Mouse (Mus musculus) induced T-regulatory cell, adult 2 months (primary cell): Measurements from ENCODE around the gene Cdc42ep4.
A peak's percentile ranks its signal among the peaks of the same experiment; 100 is the strongest.

ENCODE experiments used
- DNase-seq: peaks from one replicate; pipeline ENCODE4 v3.0.0-alpha.2; 2012; ENCODE audit warnings: low read depth

Gene Cdc42ep4

DNA sequence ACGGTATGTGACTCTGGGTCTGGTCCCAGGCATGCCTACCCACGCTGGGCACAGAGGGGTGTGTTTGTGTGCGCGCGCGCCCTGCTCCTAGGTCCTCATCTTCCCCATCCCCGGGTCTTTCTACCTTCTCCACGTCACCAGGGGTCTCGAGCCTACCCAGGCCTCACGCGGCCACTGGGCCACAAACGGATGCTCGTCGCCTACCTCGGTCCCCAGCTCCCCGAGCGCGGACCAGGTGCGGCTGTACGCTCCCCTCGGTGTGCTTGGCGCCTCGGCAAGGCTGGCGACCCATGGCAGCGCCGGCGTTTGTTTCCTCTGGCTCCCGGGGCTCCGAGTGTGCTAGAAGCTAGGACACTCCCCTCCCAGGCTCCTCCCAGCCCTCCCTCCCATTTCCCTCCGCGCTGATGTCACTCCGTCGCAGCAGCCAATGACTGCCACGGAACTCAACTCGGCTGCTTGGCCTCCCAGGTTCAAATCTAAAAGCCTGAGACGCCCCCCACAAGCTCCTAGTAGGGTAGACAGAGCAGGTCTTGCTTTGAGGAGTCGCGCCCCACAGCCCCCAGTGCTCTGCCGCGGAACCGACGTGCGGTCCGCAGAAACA, at the start of gene Cdc42ep4:
Gene Cdc42ep4, minus strand, starts transcription at position 398 of the 601 bp plus-strand sequence.
- DNase-seq = peak; percentile 95

DNA sequence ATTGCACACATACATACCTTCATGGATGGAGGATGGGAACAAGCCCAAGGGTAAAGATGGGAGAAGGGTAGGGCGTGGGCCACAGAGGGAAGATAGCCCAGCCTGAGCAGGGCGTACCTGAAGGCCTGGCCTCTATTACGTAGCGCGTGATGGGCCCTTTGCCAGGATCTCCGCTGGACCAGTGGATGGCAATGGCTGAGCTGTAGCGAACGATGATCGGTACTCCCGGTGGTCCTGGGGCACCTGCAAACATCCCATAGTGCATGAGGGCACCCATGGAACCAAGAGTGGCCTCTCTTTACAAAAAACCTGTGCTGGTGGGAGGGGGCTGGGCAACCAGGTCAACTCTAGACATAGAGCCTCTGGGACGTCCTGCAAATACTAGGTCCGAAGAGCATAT, 48.3 kb upstream of the Cdc42ep4 start:
- DNase-seq = no peak

DNA sequence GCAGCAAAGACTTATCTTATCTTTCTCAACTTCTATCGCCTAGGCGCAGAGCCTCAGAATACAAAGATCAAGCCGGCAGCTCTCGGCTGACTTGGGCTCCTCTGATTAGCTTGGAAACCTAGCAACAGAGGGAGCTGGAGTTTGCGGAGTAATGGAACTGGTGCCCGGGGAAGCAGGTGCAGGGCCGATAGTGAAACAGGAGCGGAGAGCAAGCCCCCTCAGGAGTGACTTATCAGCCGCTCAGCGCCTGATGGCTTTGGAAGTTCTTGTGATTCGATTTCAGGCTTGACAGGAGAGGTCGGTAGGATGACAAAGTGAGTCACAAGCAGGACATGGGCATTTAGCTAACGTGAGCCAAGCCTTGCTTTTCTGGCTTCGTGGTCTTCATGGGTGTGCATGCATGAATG, 47.4 kb upstream of the Cdc42ep4 start:
- DNase-seq = no peak

DNA sequence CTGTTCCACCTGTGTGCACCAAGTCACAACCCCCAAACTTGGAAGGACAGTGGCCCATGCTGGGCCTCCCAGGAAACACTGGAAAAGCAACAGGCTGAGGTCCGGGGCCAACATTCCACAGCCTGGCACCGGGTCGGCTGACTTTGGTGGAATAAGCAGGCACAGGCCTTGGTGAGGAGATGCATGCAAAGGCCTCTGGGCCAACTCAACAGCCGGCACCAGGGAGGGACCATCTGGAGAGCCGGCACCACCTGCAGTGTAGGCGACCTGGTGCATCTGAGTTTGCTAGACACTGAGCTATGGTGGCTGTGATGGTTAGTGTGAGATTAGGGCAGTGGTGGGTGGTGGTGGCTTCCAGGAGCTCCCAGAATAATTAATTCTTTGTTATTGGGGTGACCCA, 46.3 kb upstream of the Cdc42ep4 start:
- DNase-seq = no peak

DNA sequence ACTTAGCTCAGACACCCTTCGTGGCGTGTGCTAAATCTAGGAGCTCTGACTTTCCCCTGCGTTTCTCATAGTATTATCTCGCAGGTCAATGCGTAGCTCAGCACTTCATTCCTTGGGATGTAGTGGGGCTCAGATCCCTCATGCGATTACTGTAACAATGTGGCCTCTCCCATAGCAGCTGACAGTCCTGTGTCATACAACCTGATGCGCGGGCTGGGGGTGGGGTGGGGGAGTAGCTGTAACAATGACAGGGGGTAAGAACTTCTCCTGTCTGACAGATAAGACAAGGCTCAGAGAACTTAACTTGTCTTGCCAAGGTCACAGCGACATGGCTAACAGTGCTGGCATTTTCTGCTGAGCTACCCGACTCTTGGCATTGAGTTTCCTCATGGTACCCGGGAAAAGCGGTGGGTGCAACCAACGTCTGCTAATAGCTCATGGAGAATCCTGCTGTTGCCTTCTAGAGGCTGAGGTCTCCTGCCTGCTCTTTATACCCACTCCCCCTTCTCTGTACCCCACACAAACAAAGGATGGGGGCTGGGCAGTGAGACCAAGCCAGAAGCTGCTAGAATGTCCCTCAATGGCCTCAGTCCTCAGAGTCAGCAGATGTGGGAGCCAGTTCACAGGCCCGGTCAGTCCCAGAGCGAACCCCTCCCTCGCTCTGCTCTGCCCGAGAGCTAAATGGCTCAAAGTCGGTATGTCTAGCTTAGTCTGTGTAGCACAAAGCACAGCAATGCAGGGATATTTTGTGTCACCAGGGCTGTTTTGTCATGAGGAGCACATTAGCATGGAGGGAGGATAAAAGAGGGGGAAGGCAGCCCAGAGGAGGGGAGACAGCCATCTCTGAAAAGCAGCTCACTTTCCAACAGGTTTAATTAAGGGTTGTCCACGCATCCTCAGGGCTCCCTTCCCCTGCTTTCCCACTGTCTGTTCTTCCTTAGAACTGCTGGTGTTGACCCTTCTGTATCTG, 45.6 kb upstream of the Cdc42ep4 start:
- DNase-seq = no peak

DNA sequence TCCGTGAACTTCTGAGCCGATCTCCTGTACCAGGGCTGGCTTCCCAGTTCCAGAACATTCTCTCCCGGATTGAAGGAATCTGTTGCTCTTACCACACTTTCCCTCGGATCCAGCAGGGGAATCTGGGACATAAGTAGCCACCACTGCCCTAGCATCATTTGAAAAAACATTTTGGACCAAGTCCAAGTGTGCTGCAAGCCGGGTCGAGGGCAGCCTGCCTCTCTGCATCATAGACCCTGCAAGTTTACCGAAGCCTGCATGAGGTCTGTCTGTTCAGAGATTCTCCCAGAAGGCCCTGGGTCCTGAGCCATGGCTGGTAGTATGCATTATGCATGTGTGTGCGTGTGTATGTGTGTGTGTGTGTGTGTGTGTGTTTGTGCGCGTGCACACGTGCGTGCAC, 44.2 kb upstream of the Cdc42ep4 start:
- DNase-seq = no peak

DNA sequence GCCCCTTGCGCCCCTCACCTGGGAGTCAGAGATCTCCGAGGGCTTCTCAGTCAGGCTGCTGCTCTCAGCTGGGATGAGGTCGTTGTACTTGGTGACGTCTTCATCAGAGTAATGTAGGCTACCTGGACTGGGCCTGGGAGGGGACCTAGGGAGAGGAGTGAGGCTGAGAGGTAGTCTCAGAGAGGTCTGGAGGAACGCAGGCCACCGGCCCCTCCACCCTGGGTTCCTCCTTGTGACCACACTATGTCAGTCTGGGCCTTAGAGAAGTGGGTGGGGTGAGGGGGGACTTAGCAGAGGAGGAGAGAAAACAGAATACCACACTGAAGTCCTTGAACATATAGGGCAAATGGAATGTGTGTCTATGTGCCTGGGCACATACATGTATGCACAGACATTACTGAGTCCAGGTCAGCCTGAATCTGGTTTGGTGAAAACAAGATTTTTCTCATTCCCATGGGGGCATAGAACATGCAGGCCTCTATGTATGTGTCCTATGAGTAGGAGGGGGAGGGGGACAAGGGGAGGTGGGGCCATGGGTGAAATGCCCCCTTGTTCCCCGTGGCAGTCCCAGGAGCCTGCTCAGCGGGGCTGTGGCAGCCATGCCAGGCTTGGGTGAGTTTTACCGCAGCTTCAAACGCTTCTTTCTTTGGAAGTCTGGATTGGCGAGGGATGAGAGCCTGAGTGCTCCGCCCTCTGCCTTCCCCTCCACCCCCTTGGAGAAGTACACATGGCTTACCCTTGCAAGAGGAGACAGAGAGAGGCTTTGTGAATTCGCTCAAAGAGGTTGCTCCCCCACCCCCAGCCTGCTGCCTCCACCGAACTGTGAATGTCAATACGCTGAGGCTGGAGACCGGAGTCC, 39.9 kb upstream of the Cdc42ep4 start:
- DNase-seq = no peak

DNA sequence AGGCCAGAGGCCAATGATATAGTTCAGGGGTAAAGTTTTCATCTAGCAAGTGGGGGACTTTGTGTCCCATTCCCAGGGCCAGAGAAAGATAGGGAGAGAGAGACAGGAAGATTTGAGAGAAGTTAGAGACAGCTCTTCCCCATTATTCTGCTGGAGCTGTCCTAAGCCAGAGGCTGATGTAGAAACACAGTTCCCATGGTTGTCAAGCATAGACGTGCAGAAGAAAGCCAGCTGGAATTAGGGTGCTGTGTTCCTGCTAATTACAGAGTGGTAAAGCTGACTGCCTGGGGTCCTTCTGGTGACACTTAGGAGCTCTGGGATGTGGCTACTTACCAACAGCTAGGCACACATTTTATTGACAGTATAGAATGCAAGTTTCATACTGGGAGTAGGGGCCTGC, 37.4 kb upstream of the Cdc42ep4 start:
- DNase-seq = no peak

DNA sequence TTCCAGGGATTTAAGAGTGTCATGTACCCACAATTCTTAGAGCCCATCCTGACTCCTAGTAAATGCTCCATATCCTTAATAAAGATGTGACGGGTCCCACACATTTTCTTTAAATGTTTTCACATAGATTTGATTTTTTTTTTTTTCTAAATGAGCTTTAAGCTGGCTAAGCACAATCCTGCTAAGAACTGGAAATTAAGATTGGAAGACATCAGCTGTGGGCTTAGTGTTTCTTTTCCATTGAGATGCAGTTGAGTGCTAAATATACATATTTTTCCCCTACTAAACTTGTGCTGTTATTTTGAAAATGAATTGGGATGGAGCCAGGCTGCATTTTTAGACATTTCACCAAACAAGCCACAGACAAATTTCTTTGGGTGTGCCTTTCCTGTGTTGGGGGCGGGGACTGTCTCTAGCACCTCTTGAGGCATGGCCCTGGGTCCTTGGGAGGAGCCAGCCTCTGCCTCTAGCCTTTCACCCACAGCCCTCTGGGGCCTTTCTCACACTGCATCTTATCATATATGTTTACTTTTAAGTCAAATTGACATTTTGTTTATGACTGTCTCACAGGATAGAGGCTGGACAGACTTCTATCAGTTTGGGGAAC, 36.6 kb upstream of the Cdc42ep4 start:
- DNase-seq = peak; percentile 73

DNA sequence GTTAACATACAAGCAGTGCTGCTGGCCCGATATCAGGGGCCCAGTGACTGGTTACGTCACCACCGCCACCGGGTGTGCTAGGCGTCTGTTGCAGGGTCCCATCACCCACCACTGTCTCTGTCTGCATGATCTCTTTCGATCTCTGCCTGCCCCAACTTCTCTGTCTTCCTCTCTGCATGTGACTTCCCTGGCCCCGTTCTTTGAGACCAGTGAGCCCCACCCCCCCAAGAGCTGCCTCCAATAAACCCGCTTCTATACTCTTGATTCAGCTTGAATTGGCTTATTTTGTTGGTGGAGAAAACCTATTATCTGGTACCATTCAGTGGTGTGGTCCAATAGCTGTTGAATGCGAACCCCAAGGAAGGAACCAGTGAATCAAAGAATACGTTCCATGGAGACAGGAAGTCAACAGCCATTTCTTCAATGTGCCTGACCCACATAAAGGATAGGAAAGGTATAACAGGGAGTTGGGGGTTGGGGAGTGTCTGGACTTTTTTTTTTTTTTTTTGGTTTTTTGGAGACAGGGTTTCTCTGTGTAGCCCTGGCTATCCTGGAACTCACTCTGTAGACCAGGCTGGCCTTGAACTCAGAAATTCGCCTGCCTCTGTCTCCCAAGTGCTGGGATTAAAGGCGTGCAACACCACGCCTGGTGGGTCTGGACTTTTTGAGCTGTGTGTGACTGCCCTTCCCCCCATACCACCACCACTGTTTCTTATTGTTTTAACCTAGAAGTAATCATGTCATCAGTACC, 35.9 kb upstream of the Cdc42ep4 start:
- peak; percentile 54 for DNase-seq

DNA sequence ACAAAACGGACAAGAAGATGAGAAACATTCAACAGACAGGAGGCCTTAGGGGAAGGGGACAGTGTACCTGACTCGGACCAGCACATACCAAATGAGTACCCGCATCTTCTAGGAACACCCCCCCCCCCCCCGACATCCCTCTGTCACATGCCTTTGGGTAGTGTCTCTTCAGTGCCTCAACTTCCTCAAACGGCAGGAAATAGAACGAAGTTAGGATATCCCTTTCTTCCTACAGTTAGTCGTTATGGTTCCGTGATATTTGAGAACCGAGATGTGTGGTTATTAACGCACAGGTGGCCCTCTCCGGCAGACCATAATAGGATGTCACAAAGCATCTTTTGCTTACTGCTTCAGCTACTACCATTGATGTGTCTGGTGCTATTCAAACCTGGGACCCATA, 35.3 kb upstream of the Cdc42ep4 start:
- no peak for DNase-seq

DNA sequence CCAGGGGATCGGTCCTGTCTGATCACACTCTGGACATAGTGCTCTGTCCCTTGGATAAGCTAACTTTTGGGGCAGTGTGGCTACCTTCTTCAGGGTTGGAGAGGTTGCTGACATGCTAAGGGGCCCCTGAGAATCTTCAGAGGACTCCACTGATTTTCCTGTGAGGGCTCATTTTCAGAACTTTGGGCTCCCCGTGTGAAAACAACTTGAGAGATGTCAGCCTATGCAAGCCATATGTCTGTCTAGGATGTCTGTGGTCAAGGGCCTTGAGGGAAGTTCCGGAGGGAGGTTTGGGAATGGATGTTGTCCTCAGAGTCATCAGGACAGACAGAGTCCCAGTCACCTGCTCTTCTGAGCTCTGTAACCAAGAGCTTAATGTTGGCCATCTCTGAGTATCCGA, 34.7 kb upstream of the Cdc42ep4 start:
- no peak for DNase-seq

DNA sequence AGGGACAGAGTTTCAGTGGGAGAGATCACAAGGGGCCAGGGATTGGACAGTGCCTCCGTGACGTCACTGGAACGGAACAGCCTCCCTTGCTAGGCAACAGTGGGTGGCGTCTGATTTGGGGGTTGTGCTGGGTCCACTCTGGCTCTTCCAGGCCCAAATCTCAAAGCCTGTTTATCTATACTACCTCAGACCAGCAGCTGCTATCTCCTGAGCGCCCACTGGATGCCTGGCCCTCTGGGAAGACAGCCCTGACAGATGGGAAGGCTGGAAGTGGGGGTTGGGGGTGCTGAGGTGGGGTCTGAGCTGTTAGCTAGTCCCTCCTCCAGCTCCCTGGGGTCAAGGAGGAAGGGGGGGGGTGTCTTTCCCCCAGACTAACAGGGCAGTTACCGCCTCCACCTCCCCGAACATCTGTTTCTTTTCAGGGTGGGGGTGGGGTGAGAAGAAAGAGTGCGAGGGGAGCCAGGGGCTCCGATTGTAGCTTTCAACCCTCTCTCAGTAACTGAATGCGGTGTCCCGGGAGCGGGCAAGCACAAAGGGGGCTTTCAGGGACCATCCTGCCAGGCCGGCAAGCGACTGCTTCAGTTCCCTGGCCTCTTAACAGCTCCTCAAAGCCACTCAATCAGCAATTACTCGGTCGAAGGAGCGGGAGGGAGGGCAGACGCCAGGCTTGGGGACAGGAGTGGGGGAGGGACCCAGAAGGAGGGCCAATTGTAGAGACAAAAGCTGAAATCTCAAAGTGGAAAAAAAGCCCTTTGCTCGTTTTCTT, 33.9 kb upstream of the Cdc42ep4 start:
- no peak for DNase-seq

DNA sequence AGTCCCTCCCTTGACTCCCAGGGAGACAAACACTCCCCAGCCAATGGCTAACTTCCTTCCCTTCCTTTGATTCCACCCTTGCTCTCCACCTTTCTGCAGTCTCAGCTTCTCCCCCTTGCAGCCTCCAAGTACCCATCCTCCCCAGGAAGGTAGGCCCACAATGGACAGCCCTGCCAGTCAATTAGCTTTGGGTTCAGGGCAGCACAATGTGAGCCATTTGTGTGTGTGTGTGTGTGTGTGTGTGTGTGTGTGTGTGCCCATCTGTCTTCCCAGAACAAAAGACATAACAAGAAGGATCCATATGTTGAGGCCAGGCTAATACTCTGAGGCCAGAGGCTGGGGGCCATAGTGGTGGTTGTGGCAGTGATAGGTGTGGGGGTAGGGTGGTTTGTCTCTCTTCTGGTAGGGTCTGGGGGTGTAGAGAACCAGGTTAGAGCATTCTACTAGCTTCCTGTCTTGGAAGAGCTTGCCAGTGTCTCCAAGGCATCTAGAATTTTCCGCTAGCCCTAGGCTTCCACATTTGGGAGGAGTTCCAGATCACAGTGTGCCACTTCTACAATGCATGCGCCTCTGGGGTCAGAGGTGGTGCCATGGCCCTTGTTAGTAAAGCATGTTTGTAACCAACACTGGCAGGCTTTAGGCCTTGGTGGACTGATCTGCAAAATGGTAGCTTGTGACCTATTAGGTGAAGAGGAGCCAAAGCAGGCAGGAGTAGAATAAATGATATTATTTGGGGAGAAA, 33.1 kb upstream of the Cdc42ep4 start:
- DNase-seq = no peak

DNA sequence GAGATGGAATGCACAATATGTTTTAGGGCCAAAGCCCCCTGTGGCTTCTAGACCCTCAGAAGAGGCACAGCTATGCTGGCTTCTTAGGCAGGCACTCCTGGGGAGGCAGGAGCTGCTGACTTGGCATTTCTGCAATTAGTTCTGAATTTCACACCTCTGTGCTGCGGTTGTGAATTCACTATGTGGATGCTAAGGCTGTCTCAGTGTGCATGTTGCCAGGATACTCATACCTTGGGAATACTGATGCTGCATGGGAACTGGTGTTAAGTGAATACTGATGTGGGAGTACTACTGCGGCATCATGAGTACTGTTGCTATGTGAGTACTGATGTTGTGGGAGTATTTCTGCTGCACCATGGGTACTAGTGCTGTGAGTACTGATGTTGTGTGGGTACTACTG, 30.8 kb upstream of the Cdc42ep4 start:
- DNase-seq = no peak

DNA sequence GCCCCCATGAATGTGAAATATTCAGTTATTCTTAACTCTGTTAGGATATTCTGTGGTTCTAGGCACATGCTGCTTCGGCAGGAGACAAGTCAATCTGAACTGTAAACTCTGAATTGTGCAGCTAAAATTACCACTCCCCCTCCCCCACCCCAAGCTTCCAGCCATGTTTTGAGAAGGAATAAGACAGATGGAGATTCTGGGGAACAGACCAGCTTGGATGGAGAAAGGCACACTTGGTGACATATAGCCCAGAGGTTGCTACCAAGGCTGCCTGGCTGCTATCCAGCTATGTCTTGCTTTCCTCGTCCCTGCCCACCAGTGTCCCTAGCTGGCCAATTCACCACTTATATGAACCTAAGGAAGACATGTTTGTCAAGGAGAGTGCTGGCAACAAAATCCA, 30.3 kb upstream of the Cdc42ep4 start:
- DNase-seq = no peak

DNA sequence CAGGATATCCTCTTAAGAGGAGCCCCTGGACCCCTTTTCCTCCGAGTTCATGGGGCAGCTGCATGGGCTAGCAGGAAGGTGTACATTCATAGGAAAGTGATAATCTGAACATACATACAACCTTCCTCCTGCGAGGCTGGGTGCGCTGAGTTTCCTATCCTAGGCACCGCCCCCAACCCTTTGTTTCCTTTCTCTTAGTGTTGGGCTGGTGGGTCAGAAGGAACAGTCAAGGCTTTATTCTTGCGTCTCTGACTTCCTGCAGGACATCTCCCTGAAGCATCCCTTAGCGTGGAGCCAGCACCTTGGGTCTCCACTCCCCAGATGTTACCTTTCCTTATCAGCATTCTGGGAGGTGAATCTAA, 28.0 kb upstream of the Cdc42ep4 start:
- DNase-seq = no peak

DNA sequence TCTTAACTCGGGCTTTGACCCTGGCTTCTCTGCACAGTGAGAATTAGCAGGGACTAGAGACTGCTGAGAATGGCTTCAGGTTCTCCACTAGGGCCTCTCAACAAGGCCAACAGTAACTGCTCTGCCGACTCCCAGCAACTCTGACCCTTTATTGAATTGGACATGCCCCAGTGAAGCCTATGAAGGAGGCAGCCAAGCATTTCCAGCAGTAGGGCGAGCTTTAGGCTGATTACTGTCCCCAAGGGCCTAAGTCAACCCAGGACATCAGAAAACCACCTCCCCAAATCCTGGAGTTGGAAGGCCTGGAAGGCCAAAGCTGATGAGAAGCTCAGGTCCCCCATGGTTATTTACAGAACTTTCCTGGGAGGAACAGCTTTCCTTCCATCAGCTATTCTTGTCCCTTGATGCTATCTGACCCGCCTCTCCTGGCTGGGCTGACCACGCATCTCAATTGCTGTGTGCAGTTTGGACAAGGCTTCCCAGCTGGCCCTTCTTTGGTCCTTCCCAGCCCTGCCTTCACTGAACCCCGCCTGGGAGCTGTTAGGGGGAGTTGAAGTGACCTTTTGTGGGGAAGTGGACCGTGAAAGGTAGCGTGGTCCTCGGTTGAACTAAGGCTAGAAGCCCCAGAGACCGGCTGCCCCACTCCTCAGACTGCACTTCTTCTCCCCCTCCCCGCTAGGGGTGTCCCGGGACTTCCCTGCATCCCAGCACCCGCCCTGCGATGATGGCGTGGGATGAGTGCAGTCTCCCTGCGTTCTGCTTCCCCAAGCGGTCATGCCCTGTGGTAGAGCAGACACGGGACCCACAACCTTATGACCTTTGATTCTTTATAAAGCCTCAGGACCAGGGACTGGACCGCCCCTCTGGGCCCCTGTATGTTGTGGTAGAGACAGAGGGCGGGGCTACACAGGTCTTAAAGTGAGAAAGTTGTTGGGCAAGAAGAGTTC, 27.3 kb upstream of the Cdc42ep4 start:
- no peak for DNase-seq
